Mouse (Mus musculus) myocyte (in vitro differentiated cells): ENCODE measurements around the gene 9930022D16Rik. TPM values are rescaled to one million over a fixed set of nuclear protein-coding genes. Genes with fewer than 3 reads are reported as not detected.

Experiments
- H3K27me3 ChIP-seq: one replicate; pipeline ENCODE4 v1.6.1; 2011; ENCODE audit not compliant: control insufficient read depth, insufficient read depth, insufficient read length
- H3K36me3 ChIP-seq: one replicate; pipeline ENCODE4 v1.6.1; 2011; ENCODE audit not compliant: control insufficient read depth, insufficient read depth
- H3K4me2 ChIP-seq: one replicate; pipeline ENCODE4 v1.6.1; 2011; ENCODE audit warnings: low read depth, control low read depth
- H3K4me3 ChIP-seq: one replicate; pipeline ENCODE4 v1.5.1; 2011; ENCODE audit warnings: mild to moderate bottlenecking, control low read depth, moderate library complexity
- H3K79me2 ChIP-seq: one replicate; pipeline ENCODE4 v1.6.1; 2011; ENCODE audit not compliant: control insufficient read depth, insufficient read depth
- H3ac ChIP-seq: one replicate; pipeline ENCODE4 v1.6.1; 2011; ENCODE audit not compliant: control insufficient read depth, insufficient read length
- CEBPB ChIP-seq: IDR thresholded peaks from 2 replicates; pipeline ENCODE4 v1.6.1; 2011; ENCODE audit warnings: mild to moderate bottlenecking, moderate library complexity; ENCODE audit not compliant: poor library complexity, insufficient read depth, severe bottlenecking
- E2F4 ChIP-seq: IDR thresholded peaks from one replicate; pipeline ENCODE4 v1.6.1; 2011; ENCODE audit warnings: mild to moderate bottlenecking, control low read depth, moderate library complexity; ENCODE audit not compliant: insufficient read depth
- MAX ChIP-seq: IDR thresholded peaks from one replicate; pipeline ENCODE4 v1.6.1; 2011; ENCODE audit warnings: low read depth, mild to moderate bottlenecking, control low read depth
- MYOD1 ChIP-seq, 3 experiments: IDR thresholded peaks; one replicate each; pipeline ENCODE4 v1.6.1; 2011; ENCODE audit warnings: control low read depth in 2 of 3, low read depth in 2 of 3, mild to moderate bottlenecking in 2 of 3, moderate library complexity in 1 of 3; ENCODE audit not compliant: insufficient read length in 2 of 3, control insufficient read depth in 1 of 3
- MYOG ChIP-seq, 3 experiments: IDR thresholded peaks; one replicate each; pipeline ENCODE4 v1.6.1; 2011; ENCODE audit warnings: control low read depth in 2 of 3, low read depth in 2 of 3, mild to moderate bottlenecking in 2 of 3; ENCODE audit not compliant: insufficient read length in 2 of 3, control insufficient read depth in 1 of 3, insufficient read depth in 1 of 3
- POLR2A ChIP-seq: IDR thresholded peaks from one replicate; pipeline ENCODE4 v1.6.1; 2011; ENCODE audit warnings: low read depth, mild to moderate bottlenecking, control low read depth, moderate library complexity; ENCODE audit not compliant: insufficient read length
- POLR2AphosphoS2 ChIP-seq: IDR thresholded peaks from one replicate; pipeline ENCODE4 v1.6.1; 2011; ENCODE audit warnings: low read depth, control low read depth; ENCODE audit not compliant: insufficient read length
- REST ChIP-seq: IDR thresholded peaks from one replicate; pipeline ENCODE4 v1.6.1; 2011; ENCODE audit warnings: mild to moderate bottlenecking, control low read depth, moderate library complexity; ENCODE audit not compliant: insufficient read depth, insufficient read length
- SRF ChIP-seq: IDR thresholded peaks from one replicate; pipeline ENCODE4 v1.6.1; 2011; ENCODE audit warnings: low read depth; ENCODE audit not compliant: control insufficient read depth, insufficient read length
- TCF12 ChIP-seq: IDR thresholded peaks from one replicate; pipeline ENCODE4 v1.6.1; 2011; ENCODE audit warnings: mild to moderate bottlenecking, control low read depth; ENCODE audit not compliant: poor library complexity, insufficient read depth, severe bottlenecking
- TCF3 ChIP-seq: IDR thresholded peaks from one replicate; pipeline ENCODE4 v1.6.1; 2011; ENCODE audit warnings: low read depth, control low read depth; ENCODE audit not compliant: insufficient read length
- USF1 ChIP-seq: IDR thresholded peaks from one replicate; pipeline ENCODE4 v1.6.1; 2011; ENCODE audit warnings: low read depth, mild to moderate bottlenecking, control low read depth, moderate library complexity
- polyA plus RNA-seq: library from polyadenylated mRNA; unstranded; fragments of >200 nt; fragmentation: generic; extraction: Trizol; gene quantifications from one replicate; pipeline ENCODE4 v1.2.1, GENCODE M21; 2012; ENCODE audit warnings: missing spikeins

9930022D16Rik gene
- polyA plus RNA-seq, 1 experiment: not detected

- H3K4me3 ChIP-seq: no peak overlapping the region
- no peak for TF ChIP-seq TCF12
- TF ChIP-seq TCF3: no peak
- no peak for TF ChIP-seq REST
- no peak for TF ChIP-seq SRF
- TF ChIP-seq MYOG (IDR thresholded peaks at IDR 0.05; ENCODE audit: control insufficient read depth in 1 of 3, insufficient read depth in 1 of 3, insufficient read length in 2 of 3, low read depth in 2 of 3): no peak
- TF ChIP-seq USF1: no peak
- no peak for TF ChIP-seq POLR2A
- TF ChIP-seq MYOD1 (IDR thresholded peaks at IDR 0.05; ENCODE audit: control insufficient read depth in 1 of 3, insufficient read length in 2 of 3, low read depth in 2 of 3): no peak
- TF ChIP-seq POLR2AphosphoS2: no peak
- TF ChIP-seq MAX: no peak
- no peak for TF ChIP-seq E2F4
- TF ChIP-seq CEBPB: no peak
Measured at GRCm38 (mm10) chr11:109380662-109381061, 33.1 kb upstream of the 9930022D16Rik start.

GRCm38 (mm10) chr11:109385296-109385695, 28.4 kb upstream of the 9930022D16Rik start:
- H3K27me3 ChIP-seq: no peaks in the 10 kb centered on the region
- no peak overlapping the region for H3K4me2 ChIP-seq
- TF ChIP-seq TCF3: no peak
- no peak for TF ChIP-seq REST
- TF ChIP-seq CEBPB: no peak
- TF ChIP-seq E2F4: no peak
- TF ChIP-seq POLR2AphosphoS2: no peak
- no peak for TF ChIP-seq POLR2A
- TF ChIP-seq SRF: no peak
- no peak for TF ChIP-seq TCF12
- TF ChIP-seq MYOG (IDR thresholded peaks at IDR 0.05; ENCODE audit: control insufficient read depth in 1 of 3, insufficient read depth in 1 of 3, insufficient read length in 2 of 3, low read depth in 2 of 3): no peak
- no peak for TF ChIP-seq MYOD1 (IDR thresholded peaks at IDR 0.05; ENCODE audit: control insufficient read depth in 1 of 3, insufficient read length in 2 of 3, low read depth in 2 of 3)
- H3K36me3 ChIP-seq: no peaks in the 10 kb centered on the region
- H3K4me3 ChIP-seq: no peak overlapping the region
- peaks cover 90% of the 10 kb centered on the region for H3K79me2 ChIP-seq
- no peak overlapping the region for H3ac ChIP-seq

More at GRCm38 (mm10) chr11:109380662-109381061, 33.1 kb upstream of the 9930022D16Rik start:
- Histone ChIP-seq H3ac (no peak overlapping the region), H3K27me3 (no peaks in the 10 kb centered on the region), H3K4me2 (no peak overlapping the region), H3K79me2 (peaks cover 98% of the 10 kb centered on the region), H3K36me3 (no peaks in the 10 kb centered on the region)

GRCm38 (mm10) chr11:109389046-109389445, 24.7 kb upstream of the 9930022D16Rik start:
- Histone ChIP-seq H3ac (no peak overlapping the region), H3K79me2 (peaks cover 56% of the 10 kb centered on the region), H3K27me3 (no peaks in the 10 kb centered on the region), H3K4me2 (no peak overlapping the region), H3K4me3 (no peak overlapping the region), H3K36me3 (no peaks in the 10 kb centered on the region)
- TF ChIP-seq POLR2A (no peak), TCF3 (no peak), POLR2AphosphoS2 (no peak), SRF (no peak), MYOD1 (IDR thresholded peaks at IDR 0.05; ENCODE audit: control insufficient read depth in 1 of 3, insufficient read length in 2 of 3, low read depth in 2 of 3) (no peak), TCF12 (no peak), REST (no peak), MYOG (IDR thresholded peaks at IDR 0.05; ENCODE audit: control insufficient read depth in 1 of 3, insufficient read depth in 1 of 3, insufficient read length in 2 of 3, low read depth in 2 of 3) (no peak), E2F4 (no peak), USF1 (no peak), CEBPB (no peak), MAX (no peak)

GRCm38 (mm10) chr11:109391200-109391599, 22.5 kb upstream of the 9930022D16Rik start:
- TF ChIP-seq TCF3 (no peak), MYOD1 (IDR thresholded peaks at IDR 0.05; ENCODE audit: control insufficient read depth in 1 of 3, insufficient read length in 2 of 3, low read depth in 2 of 3) (no peak), MYOG (IDR thresholded peaks at IDR 0.05; ENCODE audit: control insufficient read depth in 1 of 3, insufficient read depth in 1 of 3, insufficient read length in 2 of 3, low read depth in 2 of 3) (no peak), CEBPB (no peak), TCF12 (no peak), POLR2AphosphoS2 (no peak), USF1 (no peak), E2F4 (no peak), SRF (no peak), REST (no peak)
- Histone ChIP-seq H3K4me2 (no peak overlapping the region), H3K27me3 (no peaks in the 10 kb centered on the region), H3K79me2 (peaks cover 35% of the 10 kb centered on the region), H3K4me3 (no peak overlapping the region), H3K36me3 (peaks cover 7% of the 10 kb centered on the region), H3ac (no peak overlapping the region)

- TF ChIP-seq POLR2A: no peak
- no peak for TF ChIP-seq USF1
- no peak for TF ChIP-seq MYOD1 (IDR thresholded peaks at IDR 0.05; ENCODE audit: control insufficient read depth in 1 of 3, insufficient read length in 2 of 3, low read depth in 2 of 3)
- no peak for TF ChIP-seq E2F4
- no peak for TF ChIP-seq MAX
- no peak overlapping the region for H3K4me3 ChIP-seq
- H3ac ChIP-seq: no peak overlapping the region
- H3K36me3 ChIP-seq: peaks cover 9% of the 10 kb centered on the region
- no peak overlapping the region for H3K4me2 ChIP-seq
- H3K79me2 ChIP-seq: peaks cover 30% of the 10 kb centered on the region
- H3K27me3 ChIP-seq: no peaks in the 10 kb centered on the region
Measured at GRCm38 (mm10) chr11:109391760-109392159, 22.0 kb upstream of the 9930022D16Rik start.
